Mouse (Mus musculus) liver, embryonic 11.5 days (tissue): Measurements from ENCODE around the gene Hspg2. TPM values are rescaled to one million over a fixed set of nuclear protein-coding genes. Genes with fewer than 3 reads are reported as not detected.

Experiments used
- ATAC-seq: fragments of 200-750 bp; cut with Nextera tagmentation; replicated peaks from 2 replicates; pipeline ENCODE4 v1.8.0; 2017; ENCODE audit warnings: moderate number of reproducible peaks, mild to moderate bottlenecking, moderate TSS enrichment, moderate library complexity; ENCODE audit not compliant: low FRiP score
- DNase-seq: peaks from one replicate; pipeline ENCODE4 v3.0.0-alpha.2; 2017; ENCODE audit warnings: low spot score
- H3K27ac ChIP-seq: fragments of 300-500 bp; sonication (generic); 2 replicates; pipeline ENCODE4 v1.5.1; 2014; ENCODE audit warnings: mild to moderate bottlenecking, low read depth, low read length, control low read depth
- H3K27me3 ChIP-seq: fragments of 300-500 bp; sonication (generic); replicated peaks from 2 replicates; pipeline ENCODE4 v1.6.1; 2014; ENCODE audit warnings: low read length, mixed read lengths; ENCODE audit not compliant: control insufficient read depth, insufficient read depth
- H3K36me3 ChIP-seq: fragments of 300-500 bp; sonication (generic); 2 replicates; pipeline ENCODE4 v1.6.1; 2014; ENCODE audit warnings: mild to moderate bottlenecking, low read length, moderate library complexity, mixed read lengths; ENCODE audit not compliant: control insufficient read depth, insufficient read depth
- H3K4me1 ChIP-seq: fragments of 300-500 bp; sonication (generic); replicated peaks from 2 replicates; pipeline ENCODE4 v1.6.1; 2014; ENCODE audit warnings: low read length, mixed read lengths; ENCODE audit not compliant: control insufficient read depth, insufficient read depth
- H3K4me2 ChIP-seq: fragments of 300-500 bp; sonication (generic); 2 replicates; pipeline ENCODE4 v1.6.1; 2014; ENCODE audit warnings: mild to moderate bottlenecking, control low read depth, moderate library complexity
- H3K4me3 ChIP-seq: fragments of 300-500 bp; sonication (generic); 2 replicates; pipeline ENCODE4 v1.5.1; 2014; ENCODE audit warnings: low read depth, low read length, control low read depth
- H3K9ac ChIP-seq: fragments of 300-500 bp; sonication (generic); 2 replicates; pipeline ENCODE4 v1.6.1; 2014; ENCODE audit warnings: low read depth, low read length, control low read depth
- H3K9me3 ChIP-seq: fragments of 300-500 bp; sonication (generic); 2 replicates; pipeline ENCODE4 v1.6.1; 2016; ENCODE audit warnings: low read length, inconsistent platforms, mixed read lengths; ENCODE audit not compliant: control insufficient read depth
- WGBS: fragments of 180-500 bp; shearing (Covaris S2); extraction: QIAGEN DNeasy Blood & Tissue Kit; methylation state at CpG from one replicate; pipeline ENCODE4 v1.1.7; 2014; 5-methylcytosine and 5-hydroxymethylcytosine counted together
- polyA plus RNA-seq: library from polyadenylated mRNA; unstranded; fragments of >200 nt; fragmentation: Nextera tagmentation; extraction: Ambion mirVana; gene quantifications from 2 replicates; pipeline ENCODE4 v1.2.1, GENCODE M21; 2014

The Hspg2 gene
- polyA plus RNA-seq, 1 experiment from 2014 or later: 20.8 TPM

GRCm38 (mm10) chr4:137475271-137476050 lies 6.9 kb downstream of the Hspg2 start:
- 59% methylated on average over 13 of the region's 13 CpGs for WGBS
- no peak overlapping the region for H3K9ac ChIP-seq

DNA sequence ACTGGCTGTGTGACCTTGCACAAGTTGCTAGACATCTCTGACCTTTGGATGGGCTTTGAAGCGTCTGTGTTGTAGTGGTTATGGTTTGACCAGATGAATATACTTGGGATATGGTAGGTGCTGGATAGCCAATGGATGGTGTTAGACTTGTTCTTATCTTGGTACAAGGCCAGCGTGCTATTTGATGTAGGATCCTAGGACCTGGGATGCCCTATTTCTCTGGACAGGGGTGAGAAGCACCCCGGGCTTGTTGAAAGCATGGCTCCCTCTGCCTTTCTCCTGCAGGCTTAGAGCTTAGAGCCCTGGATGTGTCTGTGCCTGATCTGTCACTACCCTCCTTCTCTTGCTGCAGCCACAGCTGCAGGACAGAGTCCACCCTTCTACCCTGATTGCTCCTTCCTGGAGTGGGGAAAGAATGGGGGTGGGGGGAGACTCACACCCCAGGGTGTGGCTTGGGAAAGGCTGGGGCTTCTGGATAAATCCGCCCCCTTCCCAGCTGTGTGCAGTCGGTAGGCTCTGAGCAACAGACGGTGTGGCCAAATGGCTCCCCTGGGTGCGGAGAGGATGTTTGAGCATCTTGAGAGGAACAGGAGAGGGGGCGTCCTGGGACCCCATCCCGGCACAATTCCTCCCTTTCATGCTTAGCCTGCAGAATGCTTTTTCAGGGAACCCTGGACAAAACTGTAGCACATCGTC lies 7.6 kb downstream of the Hspg2 start:
- no peak overlapping the region for H3K9ac ChIP-seq

More at GRCm38 (mm10) chr4:137475271-137476050, 6.9 kb downstream of the Hspg2 start:
- H3K9me3 ChIP-seq: no peaks in the 10 kb centered on the region
- DNase-seq (no peak), ATAC-seq (no peak)
- H3K4me3 ChIP-seq: no peak overlapping the region
- H3K4me2 ChIP-seq: peak overlapping the region; percentile 21
- H3K4me1 ChIP-seq: peaks cover 71% of the 10 kb centered on the region
- no peak overlapping the region for H3K27ac ChIP-seq
- H3K27me3 ChIP-seq: no peaks in the 10 kb centered on the region
- no peaks in the 10 kb centered on the region for H3K36me3 ChIP-seq

DNA sequence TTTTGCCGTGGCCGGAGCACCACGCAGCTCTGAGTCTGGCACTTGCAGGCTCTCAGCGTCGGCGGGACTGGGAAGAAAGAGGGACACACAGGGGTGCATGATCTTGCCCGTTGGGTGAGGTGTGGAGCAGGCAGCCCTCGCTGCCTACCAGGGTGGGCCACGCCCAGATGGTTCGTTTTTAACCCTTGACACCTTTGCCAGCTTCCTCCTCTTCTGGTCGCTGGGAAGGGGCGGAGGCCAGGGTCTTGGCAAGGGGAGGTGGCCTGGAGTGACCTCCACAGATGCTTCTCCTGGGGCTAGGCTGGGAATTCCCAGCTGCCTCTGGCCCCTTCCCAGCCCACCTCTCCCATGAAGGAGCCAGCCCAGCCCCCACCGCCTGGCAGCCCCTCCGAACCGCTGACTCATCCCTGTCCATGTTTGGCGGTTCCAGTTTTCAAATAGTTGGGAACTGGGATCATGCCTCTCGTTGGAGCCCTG lies 8.2 kb downstream of the Hspg2 start:
- H3K36me3 ChIP-seq: no peaks in the 10 kb centered on the region
- no peaks in the 10 kb centered on the region for H3K27me3 ChIP-seq
- peaks cover 80% of the 10 kb centered on the region for H3K4me1 ChIP-seq
- H3K9ac ChIP-seq: 0 out of 2 replicates have a peak overlapping the region, but pooled peaks have one; percentile 16
- no peak overlapping the region for H3K27ac ChIP-seq
- peak overlapping the region; percentile 41 for H3K4me2 ChIP-seq
- H3K4me3 ChIP-seq: no peak overlapping the region
- ATAC-seq: no peak
- H3K9me3 ChIP-seq: no peaks in the 10 kb centered on the region
- 20% methylated on average over 17 of the region's 17 CpGs for WGBS
- DNase-seq: no peak

More for the DNA sequence above, 7.6 kb downstream of the Hspg2 start:
- DNase-seq: no peak
- Histone ChIP-seq H3K4me3 (no peak overlapping the region), H3K4me1 (peaks cover 74% of the 10 kb centered on the region), H3K27me3 (no peaks in the 10 kb centered on the region), H3K27ac (no peak overlapping the region; the same call in 1 of the 2 replicates), H3K36me3 (no peaks in the 10 kb centered on the region), H3K4me2 (peak overlapping the region; percentile 41), H3K9me3 (no peaks in the 10 kb centered on the region)
- no peak for ATAC-seq
- 32% methylated on average over 10 of the region's 10 CpGs for WGBS

DNA sequence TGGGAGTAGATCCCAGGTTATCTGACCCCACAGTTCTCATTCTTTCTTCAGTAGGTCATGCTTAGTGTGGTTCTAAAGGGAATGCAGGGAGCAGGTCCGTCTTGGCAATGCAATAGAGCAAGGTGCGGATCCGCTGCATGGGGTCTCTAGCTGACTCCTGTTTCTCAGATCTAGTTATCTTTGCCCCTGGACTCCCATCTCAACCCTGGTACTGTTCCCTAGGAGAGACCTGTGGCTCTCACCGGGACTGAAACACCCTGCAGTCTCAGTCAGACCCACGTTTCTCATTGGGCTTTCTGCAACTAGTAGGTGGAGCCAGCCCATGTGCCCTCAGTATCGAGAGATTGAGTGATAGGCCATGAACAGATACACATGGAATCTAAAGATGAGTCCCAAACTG lies 9.0 kb downstream of the Hspg2 start:
- Histone ChIP-seq H3K27ac (no peak overlapping the region), H3K9me3 (no peaks in the 10 kb centered on the region), H3K4me3 (no peak overlapping the region), H3K27me3 (no peaks in the 10 kb centered on the region), H3K4me2 (no peak overlapping the region), H3K4me1 (peaks cover 87% of the 10 kb centered on the region), H3K9ac (no peak overlapping the region; the same call in 1 of the 2 replicates), H3K36me3 (no peaks in the 10 kb centered on the region)
- DNase-seq: no peak
- 52% methylated on average over 6 of the region's 6 CpGs for WGBS
- ATAC-seq: no peak

- no peaks in the 10 kb centered on the region for H3K27me3 ChIP-seq
- ATAC-seq (no peak), DNase-seq (no peak)
- no peaks in the 10 kb centered on the region for H3K36me3 ChIP-seq
- WGBS: 52% methylated on average over 5 of the region's 5 CpGs
- H3K4me2 ChIP-seq: no peak overlapping the region
- no peak overlapping the region for H3K4me3 ChIP-seq
- H3K27ac ChIP-seq: 0 out of 2 replicates have a peak overlapping the region, but pooled peaks have one; percentile 19
- no peaks in the 10 kb centered on the region for H3K9me3 ChIP-seq
- peaks cover 86% of the 10 kb centered on the region for H3K4me1 ChIP-seq
- H3K9ac ChIP-seq: no peak overlapping the region
Observed at GRCm38 (mm10) chr4:137478306-137478705, 9.7 kb downstream of the Hspg2 start.

DNA sequence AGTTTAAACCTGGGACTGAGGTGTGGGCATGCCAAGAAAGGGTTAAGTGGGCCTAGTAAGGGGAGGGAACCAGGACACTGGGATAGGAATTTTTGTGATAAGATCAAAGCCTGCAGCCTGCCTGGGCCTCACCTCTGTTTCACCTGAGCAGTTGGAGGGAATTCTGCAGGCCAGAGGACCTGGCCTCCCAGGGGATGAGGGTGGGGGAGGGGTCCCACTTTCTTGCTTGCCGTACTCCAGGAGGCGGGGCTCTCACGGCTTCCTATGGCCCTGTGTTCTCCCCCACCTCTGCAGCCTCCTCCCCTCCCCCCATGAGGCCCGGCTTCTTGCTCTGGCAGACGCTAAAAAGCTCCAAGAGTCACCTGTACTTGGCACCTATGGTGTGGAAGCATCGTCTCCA lies 11.2 kb downstream of the Hspg2 start:
- Histone ChIP-seq H3K9me3 (no peaks in the 10 kb centered on the region), H3K36me3 (no peaks in the 10 kb centered on the region), H3K27ac (no peak overlapping the region; the same call in 1 of the 2 replicates), H3K4me3 (no peak overlapping the region), H3K27me3 (no peaks in the 10 kb centered on the region), H3K9ac (no peak overlapping the region), H3K4me2 (peak overlapping the region; percentile 27; the same call in 1 of the 2 replicates), H3K4me1 (peaks cover 87% of the 10 kb centered on the region)
- no peak for ATAC-seq
- 6% methylated on average over 6 of the region's 6 CpGs for WGBS
- no peak for DNase-seq

GRCm38 (mm10) chr4:137480191-137480992 lies 11.8 kb downstream of the Hspg2 start:
- ATAC-seq: peak; percentile 19; the same call in 1 of the 2 replicates
- H3K4me1 ChIP-seq: peaks cover 90% of the 10 kb centered on the region

DNA sequence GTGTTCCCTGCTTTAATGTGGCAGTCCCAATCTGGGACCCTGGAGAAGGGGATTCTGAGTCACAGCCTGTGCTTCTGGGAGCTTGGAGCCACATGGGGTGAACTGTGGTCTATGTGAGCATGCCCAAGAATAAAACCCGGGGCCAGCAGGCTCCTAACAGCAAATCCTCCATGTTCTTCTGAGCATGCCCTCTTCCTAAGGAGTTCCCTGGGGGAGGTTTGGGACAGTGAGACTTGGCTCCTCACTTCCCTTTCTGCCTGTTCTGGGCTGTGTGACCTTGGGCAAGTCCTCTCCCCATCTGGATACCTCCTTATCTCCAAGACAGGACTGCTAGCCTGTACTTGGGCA lies 12.4 kb downstream of the Hspg2 start:
- H3K27ac ChIP-seq: peak overlapping the region; percentile 26
- H3K9me3 ChIP-seq: no peaks in the 10 kb centered on the region
- H3K4me3 ChIP-seq: no peak overlapping the region
- DNase-seq (no peak), ATAC-seq (no peak)
- no peaks in the 10 kb centered on the region for H3K36me3 ChIP-seq
- 32% methylated on average over 1 of the region's 1 CpGs for WGBS
- H3K27me3 ChIP-seq: no peaks in the 10 kb centered on the region
- no peak overlapping the region for H3K9ac ChIP-seq
- peak overlapping the region; percentile 16 for H3K4me2 ChIP-seq
- peaks cover 90% of the 10 kb centered on the region for H3K4me1 ChIP-seq

More at GRCm38 (mm10) chr4:137480191-137480992, 11.8 kb downstream of the Hspg2 start:
- 48% methylated on average over 18 of the region's 19 CpGs for WGBS
- Histone ChIP-seq H3K4me2 (peak overlapping the region; percentile 27), H3K27me3 (no peaks in the 10 kb centered on the region), H3K4me3 (no peak overlapping the region), H3K27ac (peak overlapping the region; percentile 26), H3K9me3 (no peaks in the 10 kb centered on the region), H3K9ac (no peak overlapping the region), H3K36me3 (no peaks in the 10 kb centered on the region)
- DNase-seq: no peak
